8 mouse cellular contexts compared by ENCODE assay signal in genomic region chr7:116503879-116504817, GRCm38 (mm10). TPM values are rescaled to one million over a fixed set of nuclear protein-coding genes. Genes with fewer than 3 reads are reported as not detected.
DNase-seq lines count a peak whose midpoint lies in the region; ATAC-seq lines count a peak whose summit lies in the region.

TSS of gene Nucb2 (plus strand) at chr7:116504369.

- no peaks in the 10 kb centered on the region; a peak in 2 of 4 replicates for H3K4me1 ChIP-seq in heart, embryonic 14.5 days (ENCODE audit: control insufficient read depth in 2 of 2, insufficient read depth in 2 of 2, low read length in 2 of 2)
- peaks cover 11% of the 10 kb centered on the region for H3K4me1 ChIP-seq in liver, embryonic 13.5 days (replicated peaks)
- H3K4me1 ChIP-seq in stomach, embryonic 16.5 days (ENCODE audit: control insufficient read depth, insufficient read depth, low read length): no peaks in the 10 kb centered on the region

- ATAC-seq in CD4-positive, CD25-positive, alpha-beta regulatory T cell, adult 4 months: peak; percentile 98
- peak; percentile 100 for ATAC-seq in heart, embryonic 14.5 days (ENCODE audit: insufficient number of reproducible peaks, insufficient read depth, low FRiP score, low read depth)
- ATAC-seq in liver, embryonic 13.5 days (ENCODE audit: low read depth): peak; percentile 98
- ATAC-seq in stomach, embryonic 16.5 days (ENCODE audit: insufficient read depth, low FRiP score): peak; percentile 100

- peak; percentile 40 for DNase-seq in c-Kit-negative CD71-positive TER-119-positive erythroid progenitor cells, embryonic 14.5 days (ENCODE audit: low read depth, low spot score)
- DNase-seq in fibroblast of lung, adult 2 months (ENCODE audit: low read depth): peak; percentile 96
- DNase-seq in kidney, postnatal 14 days: peak; percentile 99
- peak; percentile 91 for DNase-seq in liver, embryonic 13.5 days
- DNase-seq in neural tube, embryonic 10.5 days (ENCODE audit: extremely low spot score, low spot score): peak; percentile 98

- peak within 1 kb of the TSS; percentile 79 for H3K4me2 ChIP-seq in heart, embryonic 14.5 days (ENCODE audit: low read length)
- H3K4me2 ChIP-seq in liver, embryonic 13.5 days: peak within 1 kb of the TSS; percentile 85
- H3K4me2 ChIP-seq in stomach, embryonic 16.5 days (ENCODE audit: low read depth, low read length): peak within 1 kb of the TSS; percentile 92

- peak within 1 kb of the TSS; percentile 84 to 94 for H3K4me3 ChIP-seq in heart, embryonic 14.5 days (ENCODE audit: control insufficient read depth in 1 of 2, insufficient read depth in 1 of 2, low read depth in 1 of 2, low read length in 2 of 2)
- peak within 1 kb of the TSS; percentile 63 for H3K4me3 ChIP-seq in liver, embryonic 13.5 days (replicated peaks)
- H3K4me3 ChIP-seq in stomach, embryonic 16.5 days (replicated peaks; ENCODE audit: low read length): peak within 1 kb of the TSS; percentile 70

- under 1% methylated on average over 51 of the region's 51 CpGs for WGBS in heart, embryonic 14.5 days
- WGBS in liver, embryonic 13.5 days (ENCODE audit: insufficient replicate concordance): under 1% methylated on average over 51 of the region's 51 CpGs
- WGBS in stomach, embryonic 16.5 days: under 1% methylated on average over 51 of the region's 51 CpGs

- peak within 1 kb of the TSS; percentile 22 to 63; a peak in 2 of 4 replicates for H3K27ac ChIP-seq in heart, embryonic 14.5 days (replicated peaks in 1 of 2; ENCODE audit: control insufficient read depth in 1 of 2, insufficient read depth in 1 of 2, low read depth in 2 of 2, low read length in 2 of 2)
- no peak within 1 kb of the TSS for H3K27ac ChIP-seq in liver, embryonic 13.5 days
- peak within 1 kb of the TSS; percentile 40; the same call in 1 of the 2 replicates for H3K27ac ChIP-seq in stomach, embryonic 16.5 days (ENCODE audit: low read length)

- no peaks in the 10 kb centered on the region for H3K27me3 ChIP-seq in heart, embryonic 14.5 days (ENCODE audit: control insufficient read depth, insufficient read depth, low read length)
- 0 out of 2 replicates have a peak, but pooled peaks cover 2% of the 10 kb centered on the region for H3K27me3 ChIP-seq in liver, embryonic 13.5 days
- no peaks in the 10 kb centered on the region for H3K27me3 ChIP-seq in stomach, embryonic 16.5 days (ENCODE audit: control insufficient read depth, insufficient read depth, low read length)

- no peaks in the 10 kb centered on the region for H3K9me3 ChIP-seq in heart, embryonic 14.5 days (ENCODE audit: control insufficient read depth, low read length)
- no peaks in the 10 kb centered on the region for H3K9me3 ChIP-seq in liver, embryonic 13.5 days (replicated peaks)
- H3K9me3 ChIP-seq in stomach, embryonic 16.5 days (replicated peaks; ENCODE audit: control insufficient read depth, low read length): no peaks in the 10 kb centered on the region

- H3K36me3 ChIP-seq in heart, embryonic 14.5 days (ENCODE audit: control insufficient read depth, insufficient read depth, low read length): no peaks in the 10 kb centered on the region
- no peaks in the 10 kb centered on the region for H3K36me3 ChIP-seq in liver, embryonic 13.5 days
- no peaks in the 10 kb centered on the region for H3K36me3 ChIP-seq in stomach, embryonic 16.5 days (ENCODE audit: control insufficient read depth, insufficient read depth, low read length)

- peak within 1 kb of the TSS; percentile 88 for H3K9ac ChIP-seq in heart, embryonic 14.5 days (ENCODE audit: low read length)
- H3K9ac ChIP-seq in liver, embryonic 13.5 days: peak within 1 kb of the TSS; percentile 68
- peak within 1 kb of the TSS; percentile 82 for H3K9ac ChIP-seq in stomach, embryonic 16.5 days (ENCODE audit: low read length)

RNA-seq across cellular contexts. Expression of gene Nucb2, which starts in this region (rescaled TPM):
- polyA plus RNA-seq in CD4-positive, CD25-positive, alpha-beta regulatory T cell, adult 4 months (2017; shearing (Covaris generic)): 10 to 100 TPM; 21.0 to 24.4 TPM
- 7.2 TPM in 2 replicates for polyA plus RNA-seq in heart, embryonic 14.5 days (2014; fragmentation: Nextera tagmentation; extraction: Ambion mirVana)
- polyA plus RNA-seq in liver, embryonic 13.5 days (2015; fragmentation: Nextera tagmentation; extraction: Ambion mirVana): 2.8 and 3.2 TPM in 2 replicates
- polyA plus RNA-seq in stomach, embryonic 16.5 days (2015; fragmentation: Nextera tagmentation; extraction: Ambion mirVana): 36.4 and 40.2 TPM in 2 replicates

Comparison
In these comparisons a context has a peak if more than half of its experiments do, and no peak if none do; other contexts are left out.
1. DNase-seq: peak in every context shown above with its lines; median percentile 99 in kidney, postnatal 14 days; 98 in neural tube, embryonic 10.5 days; 96 in fibroblast of lung, adult 2 months; 91 in liver, embryonic 13.5 days; 40 in c-Kit-negative CD71-positive TER-119-positive erythroid progenitor cells, embryonic 14.5 days.